Mouse (Mus musculus) liver, adult 2 months (tissue): ENCODE results near the gene Rem1. TPM values are rescaled to one million over a fixed set of nuclear protein-coding genes. Genes with fewer than 3 reads are reported as not detected.
A peak's percentile ranks its signal among the peaks of the same experiment; 100 is the strongest.

Source experiments
- DNase-seq: peaks from one replicate; pipeline ENCODE4 v3.0.0-alpha.2; 2011; ENCODE audit warnings: low read depth, low spot score; ENCODE audit errors: extremely low read depth
- H3K27ac ChIP-seq: fragments of 200-500 bp; replicated peaks from 2 replicates; pipeline ENCODE4 v1.5.1; 2012; ENCODE audit warnings: low read depth, mild to moderate bottlenecking, control low read depth, inconsistent platforms, low read length; ENCODE audit not compliant: insufficient read depth
- H3K27me3 ChIP-seq: fragments of 200-500 bp; 2 replicates; pipeline ENCODE4 v1.6.1; 2012; ENCODE audit warnings: mild to moderate bottlenecking, moderate library complexity, low read length, inconsistent platforms; ENCODE audit not compliant: control insufficient read depth, insufficient read depth
- H3K36me3 ChIP-seq: fragments of 200-500 bp; 2 replicates; pipeline ENCODE4 v1.6.1; 2012; ENCODE audit warnings: low read length, inconsistent platforms; ENCODE audit not compliant: control insufficient read depth, insufficient read depth
- H3K4me1 ChIP-seq: fragments of 200-500 bp; 2 replicates; pipeline ENCODE4 v1.6.1; 2011; ENCODE audit warnings: low read length; ENCODE audit not compliant: control insufficient read depth, insufficient read depth
- H3K4me3 ChIP-seq: fragments of 200-500 bp; 2 replicates; pipeline ENCODE4 v1.5.1; 2011; ENCODE audit warnings: low read depth, mild to moderate bottlenecking, control low read depth, low read length, moderate library complexity; ENCODE audit not compliant: insufficient read depth
- H3K79me2 ChIP-seq: fragments of 200-500 bp; 2 replicates; pipeline ENCODE4 v1.6.1; 2012; ENCODE audit warnings: inconsistent platforms, mild to moderate bottlenecking, low read length, moderate library complexity; ENCODE audit not compliant: control insufficient read depth, insufficient read depth
- H3K9ac ChIP-seq: fragments of 200-500 bp; 2 replicates; pipeline ENCODE4 v1.6.1; 2012; ENCODE audit warnings: low read depth, mild to moderate bottlenecking, control low read depth, inconsistent platforms, low read length
- CTCF ChIP-seq: fragments of 200-500 bp; IDR thresholded peaks from 2 replicates; pipeline ENCODE4 v1.5.1; 2011; ENCODE audit warnings: low read depth, low read length, control low read depth
- POLR2A ChIP-seq: fragments of 200-500 bp; IDR thresholded peaks from 2 replicates; pipeline ENCODE4 v1.6.1; 2011; ENCODE audit warnings: low read length, control low read depth; ENCODE audit not compliant: insufficient read depth; ENCODE audit errors: extremely low read depth
- WGBS: fragments of 180-500 bp; shearing (Covaris S2); methylation state at CpG from one replicate; pipeline ENCODE4 v1.1.7; 2018; 5-methylcytosine and 5-hydroxymethylcytosine counted together
- polyA plus RNA-seq: library from polyadenylated mRNA; depleted of rRNA; stranded (reverse); fragments of >200 nt; gene quantifications from 2 replicates; pipeline ENCODE4 v1.2.3, GENCODE M21; 2012
- total RNA-seq: library from RNA; depleted of rRNA; stranded (reverse); fragments of >200 nt; gene quantifications from 2 replicates; pipeline ENCODE4 v1.2.3, GENCODE M21; 2014

Gene Rem1
- total and polyA plus RNA-seq, 2 experiments = 0.32 to 0.65 TPM

- H3K4me1 ChIP-seq = no peaks in the 10 kb centered on the region
- 75% methylated on average over 6 of the region's 6 CpGs for WGBS
- H3K36me3 ChIP-seq = no peaks in the 10 kb centered on the region
- DNase-seq = no peak
- peak overlapping the region; percentile 44 for H3K27ac ChIP-seq
- H3K9ac ChIP-seq = no peak overlapping the region
- H3K4me3 ChIP-seq = no peak overlapping the region
- no peaks in the 10 kb centered on the region for H3K79me2 ChIP-seq
- H3K27me3 ChIP-seq = no peaks in the 10 kb centered on the region
- TF ChIP-seq POLR2A (no peak), CTCF (no peak)
Observed at GRCm38 (mm10) chr2:152638865-152639264, 12.1 kb downstream of the Rem1 start.

- Histone ChIP-seq H3K79me2 (no peaks in the 10 kb centered on the region), H3K27ac (peak overlapping the region; percentile 44), H3K27me3 (no peaks in the 10 kb centered on the region), H3K36me3 (no peaks in the 10 kb centered on the region), H3K4me1 (no peaks in the 10 kb centered on the region), H3K4me3 (no peak overlapping the region), H3K9ac (0 out of 2 replicates have a peak overlapping the region, but pooled peaks have one; percentile 21)
- 61% methylated on average over 11 of the region's 11 CpGs for WGBS
- TF ChIP-seq CTCF = no peak
- no peak for DNase-seq
Observed at GRCm38 (mm10) chr2:152639406-152640113, 12.8 kb downstream of the Rem1 start.

GRCm38 (mm10) chr2:152652901-152653620 lies 26.3 kb downstream of the Rem1 start:
- no peak overlapping the region for H3K27ac ChIP-seq
- H3K36me3 ChIP-seq = no peaks in the 10 kb centered on the region
- no peak for DNase-seq
- no peak overlapping the region for H3K4me3 ChIP-seq
- no peaks in the 10 kb centered on the region for H3K27me3 ChIP-seq
- no peak for TF ChIP-seq POLR2A
- no peak overlapping the region for H3K9ac ChIP-seq
- H3K4me1 ChIP-seq = no peaks in the 10 kb centered on the region
- 60% methylated on average over 10 of the region's 10 CpGs for WGBS
- H3K79me2 ChIP-seq = no peaks in the 10 kb centered on the region

GRCm38 (mm10) chr2:152653874-152654715 lies 27.3 kb downstream of the Rem1 start:
- H3K36me3 ChIP-seq = no peaks in the 10 kb centered on the region
- no peaks in the 10 kb centered on the region for H3K27me3 ChIP-seq
- H3K9ac ChIP-seq = no peak overlapping the region
- no peaks in the 10 kb centered on the region for H3K4me1 ChIP-seq
- DNase-seq = no peak
- no peaks in the 10 kb centered on the region for H3K79me2 ChIP-seq
- 48% methylated on average over 14 of the region's 14 CpGs for WGBS
- TF ChIP-seq CTCF (no peak), POLR2A (no peak)
- no peak overlapping the region for H3K27ac ChIP-seq
- no peak overlapping the region for H3K4me3 ChIP-seq

GRCm38 (mm10) chr2:152657398-152657797 lies 30.6 kb downstream of the Rem1 start:
- Histone ChIP-seq H3K36me3 (no peaks in the 10 kb centered on the region), H3K27ac (no peak overlapping the region), H3K27me3 (no peaks in the 10 kb centered on the region), H3K79me2 (no peaks in the 10 kb centered on the region), H3K4me1 (peaks cover 9% of the 10 kb centered on the region), H3K4me3 (no peak overlapping the region), H3K9ac (no peak overlapping the region)
- TF ChIP-seq POLR2A (no peak), CTCF (peak; percentile 65)
- 67% methylated on average over 10 of the region's 10 CpGs for WGBS
- DNase-seq = no peak
